Mouse (Mus musculus): Measurements from ENCODE around the gene Slc13a4.

DNA sequence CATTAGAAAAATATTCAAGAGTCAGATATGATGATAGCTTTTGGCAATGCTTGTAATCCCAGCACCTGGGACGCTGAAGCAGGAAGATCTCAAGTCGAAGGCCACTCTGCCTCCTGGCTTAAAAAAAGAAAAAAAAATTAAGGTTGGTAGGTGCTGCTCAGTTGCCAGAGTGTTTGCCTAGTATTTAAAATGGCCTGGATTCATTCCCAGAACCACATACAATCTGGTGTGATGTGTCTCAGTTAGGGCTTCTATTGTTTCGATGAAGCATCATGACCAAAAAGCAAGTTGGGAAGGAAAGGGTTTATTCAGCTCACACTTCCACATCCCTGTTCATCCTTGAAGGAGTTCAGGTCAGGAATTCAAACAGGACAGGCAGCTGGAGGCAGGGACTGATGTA, 47.4 kb upstream of the Slc13a4 start:
- TF ChIP-seq USF1 (IDR thresholded peaks at IDR 0.05; ENCODE audit: low read depth) (no peak), CTCF (IDR thresholded peaks at IDR 0.05; ENCODE audit: control insufficient read depth, insufficient read depth, insufficient read length) (no peak), MYOG (IDR thresholded peaks at IDR 0.05; ENCODE audit: control insufficient read depth, extremely low read depth, insufficient read length) (no peak), FOSL1 (IDR thresholded peaks at IDR 0.05; ENCODE audit: insufficient read depth, low read length, poor library complexity, severe bottlenecking) (no peak)

Measured in C2C12 (cell line).